Mouse (Mus musculus): Measurements from ENCODE around the gene Adat3.

DNA sequence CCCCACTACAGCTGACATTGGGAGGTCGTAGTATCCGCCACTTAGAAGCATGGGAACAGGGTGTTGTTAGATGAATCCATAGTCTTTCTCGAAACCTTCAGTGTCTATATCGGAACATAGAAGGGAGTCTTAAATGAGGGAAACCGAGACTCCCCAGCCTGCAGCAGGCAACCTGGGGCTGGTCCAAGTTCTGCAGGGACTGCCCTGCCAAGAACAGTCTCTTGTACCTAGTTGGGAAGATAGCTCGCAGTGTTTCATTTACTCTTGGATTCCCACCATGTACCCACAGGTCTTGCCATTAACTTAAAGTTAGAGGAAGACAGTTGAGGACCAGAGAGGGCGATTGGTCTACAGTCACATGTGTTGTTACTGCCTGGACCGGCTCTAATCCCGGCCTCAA is 17.7 kb downstream of the Adat3 start:
- TF ChIP-seq CTCF (conservative IDR thresholded peaks at IDR 0.05; ENCODE audit: low read length) (no peak), NANOG (IDR thresholded peaks at IDR 0.05; ENCODE audit: borderline replicate concordance, low read length) (no peak), POU5F1 (IDR thresholded peaks at IDR 0.05; ENCODE audit: borderline replicate concordance, low read length) (no peak)

Data from E14TG2a.4 (cell line).